Mouse (Mus musculus) G1E (cell line): ENCODE data around the gene Maats1.

Experiments
- CTCF ChIP-seq: IDR thresholded peaks from 2 replicates; pipeline ENCODE4 v1.5.1; 2012; ENCODE audit warnings: low read depth, low read length, inconsistent platforms, mixed read lengths
- GATA1 ChIP-seq: IDR thresholded peaks from 2 replicates; pipeline ENCODE4 v1.6.1; 2012; ENCODE audit warnings: borderline replicate concordance, low read length, inconsistent platforms, mixed read lengths

DNA sequence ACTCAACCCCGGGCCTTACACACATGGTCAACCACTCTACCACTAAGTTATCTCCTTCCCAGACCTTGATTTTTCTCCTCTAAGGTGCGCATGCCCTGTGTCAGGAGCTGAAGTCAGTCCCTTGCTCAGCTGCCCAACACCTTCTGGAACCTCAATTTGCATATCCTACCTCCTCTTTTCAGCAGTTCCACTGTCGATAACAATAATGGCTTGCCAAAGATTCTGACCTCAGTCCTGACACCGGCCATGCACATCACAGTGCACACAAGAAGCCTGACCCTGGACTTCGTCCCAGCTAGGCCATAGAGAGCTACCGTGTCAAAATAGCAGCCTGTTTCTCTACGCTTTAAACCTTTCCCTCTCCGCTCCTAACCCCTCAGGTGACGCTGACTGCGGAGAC, 31.5 kb upstream of the Maats1 start:
- TF ChIP-seq CTCF (no peak), GATA1 (no peak)
